Mouse (Mus musculus) lung, adult 2 months (tissue): ENCODE data around the gene Frat1.

Experiments
- CTCF ChIP-seq: fragments of 200-500 bp; IDR thresholded peaks from 2 replicates; pipeline ENCODE4 v1.5.1; 2011; ENCODE audit warnings: mild to moderate bottlenecking, low read length, control low read depth; ENCODE audit not compliant: insufficient read depth
- POLR2A ChIP-seq: fragments of 200-500 bp; IDR thresholded peaks from 2 replicates; pipeline ENCODE4 v1.6.1; 2011; ENCODE audit warnings: low read depth, mild to moderate bottlenecking, control low read depth, low read length, borderline replicate concordance; ENCODE audit errors: extremely low read depth

GRCm38 (mm10) chr19:41828941-41829340, 829 bp upstream of the Frat1 start:
- no peak for TF ChIP-seq CTCF
- TF ChIP-seq POLR2A, result no peak
